Mouse (Mus musculus) lung, adult 2 months (tissue): Measurements from ENCODE around the gene Abca17. TPM values are rescaled to one million over a fixed set of nuclear protein-coding genes. Genes with fewer than 3 reads are reported as not detected.

Source experiments
- DNase-seq: peaks from one replicate; pipeline ENCODE4 v3.0.0; 2022
- H3K4me1 ChIP-seq: fragments of 200-500 bp; 2 replicates; pipeline ENCODE4 v1.6.1; 2011; ENCODE audit warnings: low read length; ENCODE audit not compliant: control insufficient read depth, insufficient read depth
- H3K4me3 ChIP-seq: fragments of 200-500 bp; replicated peaks from 2 replicates; pipeline ENCODE3; 2011; ENCODE audit warnings: low read depth, mild to moderate bottlenecking, control low read depth, low read length; ENCODE audit errors: extremely low read depth
- CTCF ChIP-seq: fragments of 200-500 bp; IDR thresholded peaks from 2 replicates; pipeline ENCODE4 v1.5.1; 2011; ENCODE audit warnings: mild to moderate bottlenecking, low read length, control low read depth; ENCODE audit not compliant: insufficient read depth
- POLR2A ChIP-seq: fragments of 200-500 bp; IDR thresholded peaks from 2 replicates; pipeline ENCODE4 v1.6.1; 2011; ENCODE audit warnings: low read depth, mild to moderate bottlenecking, control low read depth, low read length, borderline replicate concordance; ENCODE audit errors: extremely low read depth
- WGBS: fragments of 180-500 bp; shearing (Covaris S2); methylation state at CpG from one replicate; pipeline ENCODE4 v1.1.7; 2018; 5-methylcytosine and 5-hydroxymethylcytosine counted together
- polyA plus RNA-seq: library from polyadenylated mRNA; depleted of rRNA; stranded (reverse); fragments of >200 nt; gene quantifications from 2 replicates; pipeline ENCODE4 v1.2.3, GENCODE M21; 2012

Abca17 gene
- polyA plus RNA-seq, 1 experiment = 0.78 TPM

GRCm38 (mm10) chr17:24365863-24366262, 15.0 kb upstream of the Abca17 start:
- WGBS = 50% methylated on average over 13 of the region's 13 CpGs
- Histone ChIP-seq H3K4me1 (peaks cover 10% of the 10 kb centered on the region), H3K4me3 (no peak overlapping the region)
- TF ChIP-seq CTCF (no peak), POLR2A (no peak)
- DNase-seq = no peak

GRCm38 (mm10) chr17:24364461-24364860, 13.6 kb upstream of the Abca17 start:
- TF ChIP-seq POLR2A (no peak), CTCF (no peak)
- 75% methylated on average over 9 of the region's 9 CpGs for WGBS
- no peak for DNase-seq
- Histone ChIP-seq H3K4me1 (peaks cover 12% of the 10 kb centered on the region), H3K4me3 (no peak overlapping the region)

DNA sequence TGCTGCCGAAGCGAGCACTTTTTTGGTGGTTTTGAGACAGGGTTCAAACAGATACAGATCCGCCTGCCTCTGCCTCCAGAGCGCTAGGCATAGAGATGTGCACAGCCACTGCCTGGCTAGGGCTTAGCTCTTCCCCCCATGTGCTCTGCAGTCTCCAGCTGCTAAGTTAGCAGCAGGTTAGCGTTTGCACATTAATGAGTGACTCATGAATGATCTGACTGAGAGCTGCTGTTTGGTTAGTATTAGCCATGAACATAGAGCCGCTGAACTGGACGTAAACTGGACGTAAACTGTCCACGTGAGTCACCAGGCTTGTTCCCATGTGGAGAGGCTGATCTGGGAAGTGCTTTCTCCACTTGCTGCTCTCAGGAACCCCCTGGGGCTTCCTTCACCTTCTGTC, 11.7 kb upstream of the Abca17 start:
- TF ChIP-seq CTCF (no peak), POLR2A (no peak)
- Histone ChIP-seq H3K4me3 (no peak overlapping the region), H3K4me1 (peaks cover 17% of the 10 kb centered on the region)
- DNase-seq = no peak
- WGBS = 67% methylated on average over 9 of the region's 9 CpGs

DNA sequence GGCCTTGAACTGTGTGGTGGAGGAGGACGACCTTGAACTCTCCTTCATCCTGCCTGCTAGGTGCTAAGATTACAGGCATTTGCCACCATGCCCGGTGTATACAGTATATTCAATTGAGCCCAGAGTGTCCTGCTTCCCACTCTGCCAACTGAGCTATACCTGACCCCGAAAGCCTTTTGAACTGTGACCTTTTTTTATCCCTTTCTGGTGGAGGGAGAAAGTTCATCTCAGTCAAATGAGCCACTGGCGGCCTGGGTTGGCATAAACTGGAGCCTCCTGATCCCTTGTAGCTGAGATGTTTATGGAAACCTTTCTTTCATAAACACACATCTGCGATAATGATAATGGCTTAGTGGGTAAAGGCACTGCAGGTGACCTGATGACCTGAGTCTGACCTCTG, 10.4 kb upstream of the Abca17 start:
- TF ChIP-seq POLR2A (no peak), CTCF (no peak)
- 65% methylated on average over 5 of the region's 5 CpGs for WGBS
- Histone ChIP-seq H3K4me3 (no peak overlapping the region), H3K4me1 (peaks cover 17% of the 10 kb centered on the region)
- DNase-seq = no peak

- TF ChIP-seq CTCF (no peak), POLR2A (no peak)
- no peak for DNase-seq
Observed at GRCm38 (mm10) chr17:24360841-24361240, 10.0 kb upstream of the Abca17 start.

GRCm38 (mm10) chr17:24359903-24360302, 9.0 kb upstream of the Abca17 start:
- peak; percentile 43 for DNase-seq
- Histone ChIP-seq H3K4me3 (no peak overlapping the region), H3K4me1 (peaks cover 15% of the 10 kb centered on the region)
- TF ChIP-seq CTCF = no peak
- no peak for TF ChIP-seq POLR2A
- WGBS = 43% methylated on average over 2 of the region's 2 CpGs

More at GRCm38 (mm10) chr17:24360841-24361240, 10.0 kb upstream of the Abca17 start:
- Histone ChIP-seq H3K4me1 (peaks cover 17% of the 10 kb centered on the region), H3K4me3 (no peak overlapping the region)
- WGBS = 62% methylated on average over 8 of the region's 8 CpGs

DNA sequence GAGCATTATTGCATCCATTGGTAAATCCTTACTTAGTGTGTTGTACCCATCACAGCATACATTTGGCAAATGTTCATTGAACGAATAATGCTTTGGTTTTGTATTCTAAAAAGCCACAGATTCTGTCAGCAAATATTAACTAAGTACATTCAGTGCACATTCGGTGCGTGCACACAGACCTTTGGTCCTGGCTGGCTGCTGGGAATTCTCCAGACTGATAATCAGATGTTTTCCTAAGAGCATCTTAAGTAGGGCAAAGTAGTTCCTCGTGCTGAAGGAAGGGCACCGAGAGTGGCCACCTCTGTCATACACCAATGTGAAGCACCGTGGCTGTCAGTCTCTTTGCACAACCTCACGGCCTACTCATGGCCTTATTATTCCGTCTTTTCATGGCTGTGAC, 8.1 kb upstream of the Abca17 start:
- DNase-seq = no peak
- H3K4me1 ChIP-seq = peaks cover 14% of the 10 kb centered on the region
- WGBS = 69% methylated on average over 8 of the region's 8 CpGs

GRCm38 (mm10) chr17:24355284-24355683, 4.4 kb upstream of the Abca17 start:
- WGBS = 45% methylated on average over 8 of the region's 8 CpGs
- DNase-seq = no peak
- Histone ChIP-seq H3K4me3 (peak overlapping the region; percentile 11), H3K4me1 (peaks cover 10% of the 10 kb centered on the region)
- TF ChIP-seq POLR2A (no peak), CTCF (no peak)

More for the DNA sequence above, 8.1 kb upstream of the Abca17 start:
- TF ChIP-seq POLR2A (no peak), CTCF (no peak)
- no peak overlapping the region for H3K4me3 ChIP-seq

- WGBS = 67% methylated on average over 3 of the region's 3 CpGs
- DNase-seq = no peak
- peaks cover 4% of the 10 kb centered on the region for H3K4me1 ChIP-seq
- peak overlapping the region; percentile 39 for H3K4me3 ChIP-seq
- TF ChIP-seq CTCF (no peak), POLR2A (no peak)
Observed at GRCm38 (mm10) chr17:24353960-24354359, 3.1 kb upstream of the Abca17 start.

DNA sequence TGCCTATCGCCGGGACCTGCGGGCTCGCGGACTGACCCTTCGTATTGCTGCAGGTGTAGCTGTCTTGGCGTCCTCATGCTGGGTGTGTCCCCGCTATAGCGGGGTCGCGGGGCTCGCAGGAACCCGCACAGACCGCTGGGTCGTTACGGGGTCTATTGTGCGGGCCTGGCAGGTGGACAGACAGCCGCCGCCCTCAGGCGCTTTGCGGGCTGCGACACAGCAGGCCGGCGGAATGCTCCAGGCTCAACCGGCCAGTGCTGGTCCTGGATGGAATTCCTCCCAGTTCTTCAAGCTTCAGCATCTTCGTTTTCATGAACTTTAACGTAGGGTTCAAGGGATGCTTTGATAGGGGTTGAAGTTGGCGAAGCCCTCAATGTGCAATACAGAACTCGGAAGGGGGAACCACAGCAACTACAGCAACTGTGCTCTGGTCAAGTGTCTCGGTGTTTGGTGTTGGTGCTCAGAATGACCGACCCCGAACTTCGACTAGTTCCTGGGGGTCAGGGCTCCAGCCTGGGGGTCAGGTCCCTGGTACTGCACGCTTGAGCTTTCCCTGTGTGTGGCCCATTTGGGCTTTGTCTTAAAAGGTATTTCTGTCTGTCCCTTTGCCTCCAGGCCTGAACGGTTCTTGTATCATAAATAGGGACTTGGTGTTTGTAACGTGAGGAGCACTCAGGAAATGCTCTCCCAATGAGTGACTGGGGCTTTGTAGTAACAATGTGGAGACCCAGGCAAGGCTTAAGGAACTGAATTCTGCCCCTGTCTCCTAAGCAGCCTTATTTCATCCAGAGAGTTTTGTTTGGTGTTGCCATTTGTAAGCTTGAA, 1.7 kb upstream of the Abca17 start:
- TF ChIP-seq CTCF (no peak), POLR2A (no peak)
- WGBS = 2% methylated on average over 36 of the region's 36 CpGs
- Histone ChIP-seq H3K4me1 (peaks cover 3% of the 10 kb centered on the region; the same call in 1 of the 2 replicates), H3K4me3 (peak overlapping the region; percentile 75)
- no peak for DNase-seq
